Mouse (Mus musculus): ENCODE data around the gene 3830403N18Rik. TPM values are rescaled to one million over a fixed set of nuclear protein-coding genes. Genes with fewer than 3 reads are reported as not detected.

3830403N18Rik gene
- polyA plus RNA-seq (2017; shearing (Covaris generic)) = 2.7 TPM

GRCm38 (mm10) chrX:56136336-56136909 is at the start of gene 3830403N18Rik:
Gene 3830403N18Rik (plus strand): TSS chrX:56136572.

Other genes with a start within 250 kb of the 3830403N18Rik start
- gene Gm773, start 76.3 kb downstream of the 3830403N18Rik start, polyA plus RNA-seq (2017; shearing (Covaris generic)) = not detected
- not detected for gene Zfp449, start 209.8 kb downstream of the 3830403N18Rik start, polyA plus RNA-seq (2017; shearing (Covaris generic))
- gene Smim10l2a, start 238.0 kb downstream of the 3830403N18Rik start, polyA plus RNA-seq (2017; shearing (Covaris generic)) = 0.67 TPM